ENCODE assay signal across 29 mouse cellular contexts in the genomic region with DNA sequence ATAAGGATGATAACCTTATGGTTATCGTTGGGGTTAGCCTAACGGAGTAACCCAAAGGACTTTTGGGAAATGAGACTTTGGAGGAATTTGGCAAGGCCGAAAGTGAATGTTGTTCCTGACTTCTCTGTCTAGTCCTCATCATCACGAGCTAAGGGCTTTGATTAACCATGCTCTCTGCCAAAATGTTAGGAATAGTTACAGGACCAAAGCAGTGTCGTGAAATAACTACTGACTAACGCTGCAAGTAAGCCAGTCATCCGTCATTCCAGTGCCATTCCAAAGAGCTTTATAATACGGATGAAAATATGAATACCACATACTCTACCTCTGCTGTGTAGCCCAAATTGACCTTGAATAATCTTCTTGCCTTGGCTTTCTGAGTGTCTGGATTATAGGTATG. TPM values are rescaled to one million over a fixed set of nuclear protein-coding genes. Genes with fewer than 3 reads are reported as not detected.
A peak's percentile ranks its signal among the peaks of the same experiment; 100 is the strongest.
DNase-seq lines count a peak whose midpoint lies in the region; ATAC-seq and TF ChIP-seq lines count a peak whose summit lies in the region.
"Had no signal": no experiment of that assay in that cellular context is flagged by ENCODE, and none has a peak within 500 bp of the region (broad histone marks: within the 10 kb centered on the region; RNA-seq: fewer than 3 reads in every experiment).

No protein-coding gene starts in this region.

- H3K27ac ChIP-seq in kidney, embryonic 14.5 days (ENCODE audit: low read depth, low read length), result no peak overlapping the region

- no peak overlapping the region for H3K4me2 ChIP-seq in myocyte (ENCODE audit: low read depth)
- no peak overlapping the region for H3K4me2 ChIP-seq in kidney, embryonic 14.5 days (replicated peaks; ENCODE audit: low read depth, low read length)

- CTCF ChIA-PET in Patski (lab: Charles Lee), result interaction anchor here (1.0 kb wide), 1 partner anchor 71 kb away, joined by 3 read pairs; a partner anchor contains a TSS

- no peaks in the 10 kb centered on the region for H3K27me3 ChIP-seq in C2C12 (ENCODE audit: control insufficient read depth, insufficient read depth, insufficient read length)
- no peaks in the 10 kb centered on the region for H3K27me3 ChIP-seq in Patski
- no peaks in the 10 kb centered on the region for H3K27me3 ChIP-seq in myocyte (ENCODE audit: control insufficient read depth, insufficient read depth, insufficient read length)
- no peaks in the 10 kb centered on the region for H3K27me3 ChIP-seq in kidney, embryonic 14.5 days (ENCODE audit: control insufficient read depth, insufficient read depth, low read length)

- H3K79me2 ChIP-seq in C2C12 (ENCODE audit: control insufficient read depth, insufficient read depth) (no peaks in the 10 kb centered on the region), myocyte (ENCODE audit: control insufficient read depth, insufficient read depth) (no peaks in the 10 kb centered on the region)

- in situ Hi-C loops in Patski (cut with MboI; ENCODE audit: low pct_unique_long_range_greater_than_20kb), result no loop called here

- no peaks in the 10 kb centered on the region for H3K4me1 ChIP-seq in kidney, embryonic 14.5 days (ENCODE audit: control insufficient read depth, insufficient read depth, low read length)

- no peaks in the 10 kb centered on the region for H3K79me3 ChIP-seq in C2C12 (ENCODE audit: low read depth)

- no peak for TF ChIP-seq POLR2A in myocyte (IDR thresholded peaks at IDR 0.05; ENCODE audit: insufficient read length, low read depth)

- H3K9me3 ChIP-seq in kidney, embryonic 14.5 days (ENCODE audit: control insufficient read depth, low read length), result no peaks in the 10 kb centered on the region
- H3K9me3 ChIP-seq: G1E had no signal

- POLR2A ChIA-PET in Patski (lab: Charles Lee), result no interaction called here

- DNase-seq in 3134 (ENCODE audit: extremely low read depth, insufficient read length, low spot score) (peak; percentile 67), Patski (ENCODE audit: low read depth, low spot score) (no peak)
- DNase-seq in cerebellum, adult 11-12 months, result no peak
- no peak for DNase-seq in layer of hippocampus, postnatal 14 days (ENCODE audit: low spot score in 2 of 2)
- DNase-seq in embryo, embryonic 9.5 days (ENCODE audit: extremely low spot score), result no peak
- DNase-seq: adrenal gland, adult 2 months; adrenal gland, adult 8-10 months; adrenal gland, postnatal 10 days; adrenal gland, postnatal 14 days; adrenal gland, postnatal 25 days; adrenal gland, postnatal 36 days; B cell, adult 2 months; cerebellum, adult 11 months; cerebellum, adult 18-20 months; cerebellum, adult 2 months; cerebellum, adult 8-10 months; cerebellum, adult 9-10 months had no signal

- H3K36me3 ChIP-seq in C2C12 (ENCODE audit: control insufficient read depth, insufficient read depth), result no peaks in the 10 kb centered on the region
- no peaks in the 10 kb centered on the region for H3K36me3 ChIP-seq in myocyte (ENCODE audit: control insufficient read depth, insufficient read depth)
- H3K36me3 ChIP-seq in kidney, embryonic 14.5 days (ENCODE audit: control insufficient read depth, insufficient read depth, low read length), result no peaks in the 10 kb centered on the region
- H3K36me3 ChIP-seq: G1E had no signal

- no peak for TF ChIP-seq CTCF in C2C12 (IDR thresholded peaks at IDR 0.05; ENCODE audit: control insufficient read depth, insufficient read depth, insufficient read length)
- TF ChIP-seq CTCF in Patski (IDR thresholded peaks at IDR 0.05), result no peak

- 86% methylated on average over 8 of the region's 8 CpGs for WGBS in kidney, embryonic 14.5 days

- H3ac ChIP-seq in C2C12 (ENCODE audit: control insufficient read depth, insufficient read length, low read depth), result no peak overlapping the region
- H3ac ChIP-seq in myocyte (ENCODE audit: control insufficient read depth, insufficient read length), result no peak overlapping the region

- H3K4me3 ChIP-seq in C2C12 (ENCODE audit: insufficient read depth, poor library complexity, severe bottlenecking) (no peak overlapping the region), myocyte (no peak overlapping the region)
- H3K4me3 ChIP-seq in kidney, embryonic 14.5 days (ENCODE audit: low read length), result no peak overlapping the region

- peak; percentile 13 for ATAC-seq in Patski
- no peak for ATAC-seq in kidney, embryonic 14.5 days (ENCODE audit: low FRiP score, low TSS enrichment)
- ATAC-seq: activated CD4-positive, CD25-positive, alpha-beta regulatory T cell, adult 4 months; CD4-positive, CD25-positive, alpha-beta regulatory T cell, adult 4 months had no signal

- no peak overlapping the region for H3K9ac ChIP-seq in kidney, embryonic 14.5 days (ENCODE audit: low read depth, low read length)

TF ChIP-seq in C2C12, 6 proteins besides CTCF, POLR2A, EP300 and RAD21:
- TF ChIP-seq USF1 (IDR thresholded peaks at IDR 0.05; ENCODE audit: low read depth) (no peak), MAX (IDR thresholded peaks at IDR 0.05) (no peak), FOSL1 (IDR thresholded peaks at IDR 0.05; ENCODE audit: insufficient read depth, low read length, poor library complexity, severe bottlenecking) (no peak), MYOG (IDR thresholded peaks at IDR 0.05; ENCODE audit: control insufficient read depth, extremely low read depth, insufficient read length) (no peak), CEBPB (IDR thresholded peaks at IDR 0.05; ENCODE audit: low read depth) (peak; percentile 89)

TF ChIP-seq in myocyte, 11 proteins besides CTCF, POLR2A, EP300 and RAD21:
- TF ChIP-seq CEBPB (IDR thresholded peaks at IDR 0.05; ENCODE audit: insufficient read depth, poor library complexity, severe bottlenecking) (peak; percentile 48; the same call in 1 of the 2 replicates), SRF (IDR thresholded peaks at IDR 0.05; ENCODE audit: control insufficient read depth, insufficient read length, low read depth) (no peak)
TF ChIP-seq in myocyte: peak in this region for 1.

RNA-seq across cellular contexts. Expression of a gene that starts 3.9 kb away (rescaled TPM):
- polyA plus RNA-seq in C2C12 (2012; fragmentation: generic; extraction: Trizol) (not detected), Patski (2021) (not detected), myocyte (2012; fragmentation: generic; extraction: Trizol) (not detected)
- total RNA-seq in layer of hippocampus, postnatal 14 days (2021), result not detected
- polyA plus RNA-seq in kidney, embryonic 14.5 days (2014; fragmentation: Nextera tagmentation; extraction: Ambion mirVana), result not detected in 2 replicates
- total RNA-seq: adrenal gland, adult 18-20 months; adrenal gland, adult 2 months; adrenal gland, adult 8-10 months; adrenal gland, postnatal 10 days; adrenal gland, postnatal 14 days; adrenal gland, postnatal 25 days; adrenal gland, postnatal 36 days; adrenal gland, postnatal 4 days; CH12.LX; ES-E14; G1E; MEL had no signal
- polyA plus RNA-seq: activated CD4-positive, CD25-positive, alpha-beta regulatory T cell, adult 4 months; adrenal gland, adult 2 months; brain, embryonic 14.5 days; CD4-positive, CD25-positive, alpha-beta regulatory T cell, adult 4 months; cerebellum, adult 2 months; G1E had no signal

RNA-seq across cellular contexts. Expression of a gene that starts 20.9 kb away (rescaled TPM):
- polyA plus RNA-seq in C2C12 (2012; fragmentation: generic; extraction: Trizol) (not detected), Patski (2021) (not detected), myocyte (2012; fragmentation: generic; extraction: Trizol) (not detected)
- total RNA-seq in layer of hippocampus, postnatal 14 days (2021), result not detected
- not detected in 2 replicates for polyA plus RNA-seq in kidney, embryonic 14.5 days (2014; fragmentation: Nextera tagmentation; extraction: Ambion mirVana)
- total RNA-seq: adrenal gland, adult 18-20 months; adrenal gland, adult 2 months; adrenal gland, adult 8-10 months; adrenal gland, postnatal 10 days; adrenal gland, postnatal 14 days; adrenal gland, postnatal 25 days; adrenal gland, postnatal 36 days; adrenal gland, postnatal 4 days; CH12.LX; ES-E14; G1E; MEL had no signal
- polyA plus RNA-seq: activated CD4-positive, CD25-positive, alpha-beta regulatory T cell, adult 4 months; adrenal gland, adult 2 months; brain, embryonic 14.5 days; CD4-positive, CD25-positive, alpha-beta regulatory T cell, adult 4 months; cerebellum, adult 2 months; G1E had no signal

RNA-seq across cellular contexts. Expression of a gene that starts 55.6 kb away (rescaled TPM):
- 0.04 TPM for polyA plus RNA-seq in C2C12 (2012; fragmentation: generic; extraction: Trizol)
- 0.03 TPM for polyA plus RNA-seq in Patski (2021)
- polyA plus RNA-seq in myocyte (2012; fragmentation: generic; extraction: Trizol), result 0.02 TPM
- total RNA-seq in layer of hippocampus, postnatal 14 days (2021), result 1 to 10 TPM; 1.0 to 1.9 TPM
- polyA plus RNA-seq in kidney, embryonic 14.5 days (2014; fragmentation: Nextera tagmentation; extraction: Ambion mirVana), result 0.10 and 0.22 TPM in 2 replicates
- total RNA-seq: MEL had no signal
- polyA plus RNA-seq: activated CD4-positive, CD25-positive, alpha-beta regulatory T cell, adult 4 months; CD4-positive, CD25-positive, alpha-beta regulatory T cell, adult 4 months; G1E had no signal
